Mouse (Mus musculus) ES-Bruce4 (cell line): ENCODE results near the gene Thada. TPM values are rescaled to one million over a fixed set of nuclear protein-coding genes. Genes with fewer than 3 reads are reported as not detected.
"Not testable (repeated sequence)": the region's sequence is repeated elsewhere in the genome, so short reads cannot be mapped to it uniquely, and the experiment has no call there.

Source experiments
- H3K27ac ChIP-seq: 2 replicates; pipeline ENCODE4 v1.5.1; 2012; ENCODE audit warnings: low read length, inconsistent platforms; ENCODE audit not compliant: insufficient read depth
- H3K27me3 ChIP-seq: 2 replicates; pipeline ENCODE4 v1.6.1; 2012; ENCODE audit warnings: mild to moderate bottlenecking, low read length, inconsistent platforms; ENCODE audit not compliant: control insufficient read depth, poor library complexity, insufficient read depth, severe bottlenecking
- H3K36me3 ChIP-seq: 2 replicates; pipeline ENCODE4 v1.6.1; 2012; ENCODE audit warnings: inconsistent platforms, mild to moderate bottlenecking, low read length, moderate library complexity; ENCODE audit not compliant: control insufficient read depth, poor library complexity, insufficient read depth, severe bottlenecking
- H3K4me1 ChIP-seq: one replicate; pipeline ENCODE4 v1.8.1; 2011; ENCODE audit warnings: low read length; ENCODE audit not compliant: control insufficient read depth, insufficient read depth
- H3K4me3 ChIP-seq: 2 replicates; pipeline ENCODE4 v1.5.1; 2011; ENCODE audit warnings: low read depth, mild to moderate bottlenecking, low read length
- H3K9ac ChIP-seq: 2 replicates; pipeline ENCODE4 v1.6.1; 2012; ENCODE audit warnings: low read depth, mild to moderate bottlenecking, inconsistent platforms; ENCODE audit not compliant: poor library complexity, severe bottlenecking
- H3K9me3 ChIP-seq: replicated peaks from 2 replicates; pipeline ENCODE4 v1.6.1; 2012; ENCODE audit warnings: mild to moderate bottlenecking, low read length, inconsistent platforms; ENCODE audit not compliant: control insufficient read depth, poor library complexity, insufficient read depth, severe bottlenecking
- CTCF ChIP-seq: IDR thresholded peaks from one replicate; pipeline ENCODE4 v1.8.1; 2011; ENCODE audit warnings: low read depth, low read length
- EP300 ChIP-seq: IDR thresholded peaks from 2 replicates; pipeline ENCODE4 v1.6.1; 2011; ENCODE audit warnings: low read depth, low read length; ENCODE audit not compliant: insufficient read depth
- POLR2A ChIP-seq: IDR thresholded peaks from one replicate; pipeline ENCODE4 v1.8.1; 2011; ENCODE audit warnings: low read length; ENCODE audit not compliant: insufficient read depth
- polyA plus RNA-seq: library from polyadenylated mRNA; stranded (reverse); fragments of >200 nt; gene quantifications from 2 replicates; pipeline ENCODE4 v1.2.4, GENCODE M21; 2011; ENCODE audit warnings: low read depth; ENCODE audit not compliant: missing spikeins, insufficient read depth, insufficient read length

Thada gene
- polyA plus RNA-seq, 1 experiment, result 38.0 TPM

GRCm38 (mm10) chr17:84233758-84234157 is 232.2 kb downstream of the Thada start:
- H3K36me3 ChIP-seq, result peaks cover 3% of the 10 kb centered on the region
- no peaks in the 10 kb centered on the region for H3K9me3 ChIP-seq
- no peaks in the 10 kb centered on the region for H3K27me3 ChIP-seq
- no peak overlapping the region for H3K4me3 ChIP-seq
- H3K9ac ChIP-seq, result no peak overlapping the region
- H3K4me1 ChIP-seq, result no peaks in the 10 kb centered on the region
- TF ChIP-seq CTCF (no peak), POLR2A (no peak), EP300 (no peak)
- no peak overlapping the region for H3K27ac ChIP-seq

GRCm38 (mm10) chr17:84231361-84231760 is 234.6 kb downstream of the Thada start:
- H3K4me3 ChIP-seq, result no peak overlapping the region
- TF ChIP-seq CTCF (no peak), POLR2A (no peak), EP300 (no peak)
- peaks cover 5% of the 10 kb centered on the region for H3K36me3 ChIP-seq
- H3K27me3 ChIP-seq, result no peaks in the 10 kb centered on the region
- no peak overlapping the region for H3K9ac ChIP-seq
- no peaks in the 10 kb centered on the region for H3K9me3 ChIP-seq
- H3K4me1 ChIP-seq, result no peaks in the 10 kb centered on the region
- H3K27ac ChIP-seq, result no peak overlapping the region

DNA sequence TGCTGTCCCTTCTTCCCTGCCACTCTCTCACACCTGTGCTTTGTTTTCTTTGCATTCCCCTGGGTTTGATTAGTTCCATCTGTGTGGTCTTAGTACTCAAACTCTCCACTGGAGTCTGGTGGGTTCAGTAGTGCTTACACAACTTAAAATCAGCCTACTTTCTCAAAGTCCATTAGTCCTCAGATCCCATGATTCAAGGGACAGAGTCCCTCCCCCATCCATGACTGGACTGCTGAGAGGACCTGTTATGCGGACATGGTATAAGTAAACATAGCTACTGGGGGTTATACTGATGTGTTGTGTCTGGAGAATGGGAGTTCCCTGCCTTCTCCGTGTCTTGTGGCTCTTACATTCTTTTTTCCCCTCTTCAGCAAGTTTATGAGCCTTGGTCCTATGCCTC is 237.8 kb downstream of the Thada start:
- TF ChIP-seq POLR2A, result no peak
- no peak overlapping the region for H3K4me3 ChIP-seq
- no peaks in the 10 kb centered on the region for H3K27me3 ChIP-seq
- no peaks in the 10 kb centered on the region for H3K4me1 ChIP-seq
- no peaks in the 10 kb centered on the region for H3K9me3 ChIP-seq
- H3K36me3 ChIP-seq, result peaks cover 2% of the 10 kb centered on the region; the same call in 1 of the 2 replicates
- H3K27ac ChIP-seq, result no peak overlapping the region
- H3K9ac ChIP-seq, result no peak overlapping the region

DNA sequence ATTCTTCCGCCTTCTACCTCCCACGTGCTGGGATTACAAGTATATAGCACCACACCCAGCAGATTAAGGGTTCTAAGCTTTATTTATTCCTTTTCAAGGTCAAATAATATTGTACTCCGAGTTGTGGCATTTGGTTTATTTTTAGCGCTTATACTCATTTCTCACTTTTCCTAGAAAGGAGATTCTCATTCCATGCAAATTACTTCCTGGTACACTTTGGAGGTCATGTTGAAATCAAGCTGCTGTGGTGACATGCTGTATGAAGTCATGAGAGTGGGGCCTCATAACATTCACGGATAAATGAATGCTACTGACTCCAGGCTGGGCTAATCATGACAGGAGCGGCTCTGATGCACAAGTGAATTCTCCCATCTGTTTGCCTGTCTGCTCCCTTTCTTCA is 239.3 kb downstream of the Thada start:
- H3K9me3 ChIP-seq, result no peaks in the 10 kb centered on the region
- no peaks in the 10 kb centered on the region for H3K27me3 ChIP-seq
- TF ChIP-seq CTCF (no peak), EP300 (no peak), POLR2A (no peak)
- no peak overlapping the region for H3K4me3 ChIP-seq
- peaks cover 2% of the 10 kb centered on the region; the same call in 1 of the 2 replicates for H3K36me3 ChIP-seq
- H3K4me1 ChIP-seq, result no peaks in the 10 kb centered on the region
- no peak overlapping the region for H3K9ac ChIP-seq
- H3K27ac ChIP-seq, result no peak overlapping the region

DNA sequence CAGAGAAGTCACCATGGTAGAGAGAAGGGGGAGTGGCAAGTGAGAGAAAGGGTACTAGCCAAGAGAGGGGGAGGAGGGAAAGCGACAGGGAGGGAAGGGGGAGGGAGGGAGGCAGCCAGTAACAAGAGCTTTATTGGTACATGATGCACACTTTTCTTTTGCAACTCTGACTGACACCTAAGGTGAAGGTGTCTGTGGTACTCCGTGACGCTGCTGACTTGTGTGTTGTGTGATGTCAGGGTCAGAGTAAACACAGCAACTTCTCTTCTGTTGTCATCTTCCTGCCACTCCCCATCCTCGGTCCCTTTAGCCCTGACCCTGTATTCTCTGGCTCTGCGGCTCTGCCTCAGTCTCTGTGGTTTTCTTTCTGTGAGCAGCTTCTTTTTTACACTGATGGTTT is 239.8 kb downstream of the Thada start:
- no peaks in the 10 kb centered on the region for H3K27me3 ChIP-seq

GRCm38 (mm10) chr17:84224217-84224887 is 241.7 kb downstream of the Thada start:
- Histone ChIP-seq H3K4me1 (no peaks in the 10 kb centered on the region), H3K4me3 (no peak overlapping the region), H3K9me3 (no peaks in the 10 kb centered on the region), H3K27ac (no peak overlapping the region), H3K9ac (no peak overlapping the region), H3K27me3 (no peaks in the 10 kb centered on the region), H3K36me3 (0 out of 2 replicates have a peak, but pooled peaks cover 2% of the 10 kb centered on the region)
- TF ChIP-seq CTCF, result no peak
- TF ChIP-seq POLR2A, result no peak
- no peak for TF ChIP-seq EP300

More for the DNA sequence above, 239.8 kb downstream of the Thada start:
- no peak for TF ChIP-seq CTCF
- TF ChIP-seq EP300, result no peak
- TF ChIP-seq POLR2A, result no peak
- no peaks in the 10 kb centered on the region for H3K9me3 ChIP-seq
- no peaks in the 10 kb centered on the region for H3K4me1 ChIP-seq
- H3K36me3 ChIP-seq, result peaks cover 2% of the 10 kb centered on the region; the same call in 1 of the 2 replicates
- H3K27ac ChIP-seq, result no peak overlapping the region
- no peak overlapping the region for H3K4me3 ChIP-seq
- H3K9ac ChIP-seq, result no peak overlapping the region

DNA sequence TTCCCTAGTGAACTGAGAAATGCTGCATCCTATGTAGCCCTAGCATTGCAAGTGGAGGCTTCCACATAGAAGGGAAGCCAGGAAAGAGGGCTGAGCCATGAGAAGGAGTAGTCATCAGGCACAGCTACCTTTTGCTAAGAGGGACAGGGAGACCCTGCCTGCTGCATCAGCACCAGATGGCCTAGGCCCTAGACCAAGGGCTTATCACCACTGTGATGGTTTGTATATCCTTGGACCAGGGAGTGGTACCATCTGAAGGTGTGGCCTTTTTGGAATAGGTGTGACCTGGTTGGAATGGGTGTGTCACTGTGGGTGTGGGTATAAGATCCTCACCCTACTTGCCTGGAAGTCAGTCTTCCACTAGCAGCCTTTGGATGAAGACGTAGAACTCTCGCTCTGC is 247.2 kb downstream of the Thada start:
- not testable (repeated sequence) for H3K27ac ChIP-seq, H3K36me3 ChIP-seq

More for the DNA sequence above, 247.2 kb downstream of the Thada start:
- H3K4me1 ChIP-seq, H3K9me3 ChIP-seq, H3K4me3 ChIP-seq, H3K9ac ChIP-seq, H3K27me3 ChIP-seq: not testable (repeated sequence)
